Mouse (Mus musculus): ENCODE measurements at regions not wholly inside any gene's neighbourhood (a gene's known extent, or its start where the extent isn't known, plus 50 kb on each side); places are given as distances from the start of the nearest gene placed in this dataset.

DNA sequence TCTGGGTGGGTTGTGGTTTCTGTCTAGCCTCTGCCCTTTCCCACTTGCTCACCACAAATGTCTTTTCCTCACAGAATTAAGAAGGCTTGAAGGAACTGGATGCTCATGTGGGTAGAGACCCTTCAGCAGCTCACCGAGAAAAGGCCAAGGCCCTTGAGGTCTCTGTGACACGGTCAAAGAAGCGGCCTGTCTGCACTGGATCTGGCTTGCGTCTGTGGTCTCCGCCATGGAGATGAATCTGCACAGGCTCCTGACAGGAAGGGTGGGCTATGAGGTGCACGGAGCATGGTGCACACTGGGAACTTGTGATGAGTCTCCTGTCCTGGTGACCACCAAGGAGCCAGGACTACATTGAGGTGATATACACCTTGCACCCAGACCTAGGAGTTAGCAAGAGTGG is 110.8 kb upstream of the Fam19a5 start:
- no peak for ATAC-seq (ENCODE audit: low read depth)
- Histone ChIP-seq H3K4me1 (ENCODE audit: control insufficient read depth, low read depth, low read length) (no peaks in the 10 kb centered on the region), H3K36me3 (ENCODE audit: control insufficient read depth, insufficient read depth) (no peaks in the 10 kb centered on the region), H3K4me3 (ENCODE audit: low read depth, low read length) (no peak overlapping the region), H3K4me2 (ENCODE audit: low read depth, low read length) (no peak overlapping the region), H3K27me3 (ENCODE audit: control insufficient read depth, insufficient read depth, low read depth, low read length) (no peaks in the 10 kb centered on the region), H3K9ac (ENCODE audit: low read depth, low read length) (no peak overlapping the region), H3K9me3 (replicated peaks; ENCODE audit: control insufficient read depth, low read length) (no peaks in the 10 kb centered on the region), H3K27ac (ENCODE audit: low read length) (no peak overlapping the region)
- WGBS (ENCODE audit: insufficient replicate concordance): 71% methylated on average over 6 of the region's 6 CpGs

DNA sequence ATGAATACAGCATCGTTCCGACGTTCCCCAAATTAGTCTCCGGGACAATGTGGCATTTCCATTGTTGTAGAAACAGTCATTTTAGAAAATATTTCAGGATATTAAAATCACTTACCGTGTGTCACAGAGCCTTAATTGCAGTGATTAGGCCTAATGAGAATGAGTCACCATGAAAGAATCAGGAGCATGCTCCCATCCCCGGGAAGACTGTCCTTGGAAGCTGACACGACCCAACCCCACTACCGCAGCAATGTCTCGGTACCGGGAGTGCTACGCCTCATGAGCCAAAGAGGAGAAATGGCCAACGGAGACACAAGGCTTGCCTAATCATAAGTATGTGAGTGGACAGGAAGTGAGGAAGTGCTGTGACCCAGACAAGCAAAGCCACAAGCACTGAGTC is 110.2 kb upstream of the Fam19a5 start:
- H3K27ac ChIP-seq (ENCODE audit: low read length): no peak overlapping the region
- H3K4me2 ChIP-seq (ENCODE audit: low read depth, low read length): no peak overlapping the region
- no peak overlapping the region for H3K9ac ChIP-seq (ENCODE audit: low read depth, low read length)
- H3K27me3 ChIP-seq (ENCODE audit: control insufficient read depth, insufficient read depth, low read depth, low read length): no peaks in the 10 kb centered on the region
- H3K9me3 ChIP-seq (replicated peaks; ENCODE audit: control insufficient read depth, low read length): no peaks in the 10 kb centered on the region
- no peaks in the 10 kb centered on the region for H3K4me1 ChIP-seq (ENCODE audit: control insufficient read depth, low read depth, low read length)
- no peak for ATAC-seq (ENCODE audit: low read depth)
- 75% methylated on average over 12 of the region's 12 CpGs for WGBS (ENCODE audit: insufficient replicate concordance)
- H3K4me3 ChIP-seq (ENCODE audit: low read depth, low read length): no peak overlapping the region
- H3K36me3 ChIP-seq (ENCODE audit: control insufficient read depth, insufficient read depth): no peaks in the 10 kb centered on the region

DNA sequence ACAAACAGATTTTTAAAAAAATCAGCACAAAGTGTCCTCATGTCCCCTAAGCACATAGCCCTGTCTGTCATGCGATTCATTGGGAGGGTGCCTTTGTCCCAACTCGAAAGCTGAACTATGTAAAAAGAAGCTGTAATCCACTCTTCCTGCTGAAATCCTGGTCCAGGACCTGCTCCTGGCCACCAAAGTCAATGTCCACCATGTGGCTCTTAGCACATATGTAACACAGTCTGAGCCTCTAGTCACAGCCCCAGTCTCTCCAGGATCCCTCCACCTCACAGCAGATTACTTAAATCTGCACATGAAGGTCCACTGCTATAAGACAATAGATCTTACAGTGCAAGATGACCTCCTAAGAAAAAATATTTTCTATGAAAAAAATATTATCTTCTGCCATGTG is 108.5 kb upstream of the Fam19a5 start:
- Histone ChIP-seq H3K9me3 (replicated peaks; ENCODE audit: control insufficient read depth, low read length) (no peaks in the 10 kb centered on the region), H3K4me1 (ENCODE audit: control insufficient read depth, low read depth, low read length) (no peaks in the 10 kb centered on the region), H3K27me3 (ENCODE audit: control insufficient read depth, insufficient read depth, low read depth, low read length) (no peaks in the 10 kb centered on the region), H3K4me3 (ENCODE audit: low read depth, low read length) (no peak overlapping the region), H3K9ac (ENCODE audit: low read depth, low read length) (no peak overlapping the region), H3K36me3 (ENCODE audit: control insufficient read depth, insufficient read depth) (no peaks in the 10 kb centered on the region), H3K27ac (ENCODE audit: low read length) (no peak overlapping the region), H3K4me2 (ENCODE audit: low read depth, low read length) (no peak overlapping the region)
- WGBS (ENCODE audit: insufficient replicate concordance): 71% methylated on average over 2 of the region's 2 CpGs
- no peak for ATAC-seq (ENCODE audit: low read depth)

DNA sequence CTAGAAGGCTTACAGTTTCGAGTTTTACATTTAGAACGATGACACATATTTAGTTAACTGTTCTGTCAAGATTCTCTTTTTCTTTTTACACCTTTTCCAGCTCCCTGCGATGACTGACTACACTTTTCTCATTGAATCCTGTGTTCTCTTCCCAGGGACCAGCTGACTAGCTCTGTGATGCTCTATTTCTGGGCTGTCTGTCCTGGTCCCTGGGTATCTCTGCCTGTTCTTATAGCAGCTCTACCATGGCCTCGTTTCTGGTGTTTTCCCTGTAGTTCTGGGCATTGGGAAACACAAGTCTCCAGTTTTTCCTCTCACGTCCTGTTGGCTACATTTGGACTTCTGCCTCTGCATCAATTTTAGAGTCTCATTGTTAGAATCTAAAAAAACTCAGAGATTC is 106.5 kb upstream of the Fam19a5 start:
- Histone ChIP-seq H3K9ac (ENCODE audit: low read depth, low read length) (no peak overlapping the region), H3K27ac (ENCODE audit: low read length) (no peak overlapping the region), H3K4me2 (ENCODE audit: low read depth, low read length) (no peak overlapping the region), H3K27me3 (ENCODE audit: control insufficient read depth, insufficient read depth, low read depth, low read length) (no peaks in the 10 kb centered on the region), H3K4me3 (ENCODE audit: low read depth, low read length) (no peak overlapping the region), H3K4me1 (ENCODE audit: control insufficient read depth, low read depth, low read length) (no peaks in the 10 kb centered on the region), H3K9me3 (replicated peaks; ENCODE audit: control insufficient read depth, low read length) (no peaks in the 10 kb centered on the region), H3K36me3 (ENCODE audit: control insufficient read depth, insufficient read depth) (no peaks in the 10 kb centered on the region)
- no peak for ATAC-seq (ENCODE audit: low read depth)
- 54% methylated on average over 5 of the region's 5 CpGs for WGBS (ENCODE audit: insufficient replicate concordance)

DNA sequence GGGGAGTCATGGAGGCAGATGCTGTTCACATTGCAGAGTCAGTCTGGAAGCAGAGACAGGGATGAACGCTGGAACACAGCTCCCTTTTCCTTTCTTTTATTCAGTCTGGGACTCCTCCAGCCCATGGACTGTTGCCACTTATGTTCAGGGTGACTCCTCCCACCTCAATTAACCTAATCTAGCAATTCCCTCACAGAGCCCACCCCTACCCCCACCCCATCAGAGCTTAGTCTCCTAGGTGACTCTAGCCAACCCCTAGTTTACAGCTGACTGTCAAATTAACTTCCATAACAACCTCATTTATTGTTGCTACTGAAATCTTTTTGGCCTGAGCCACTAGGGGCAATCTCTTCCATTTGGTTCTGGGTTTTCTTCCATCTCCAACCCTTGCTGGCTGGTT is 85.2 kb upstream of the Fam19a5 start:
- Histone ChIP-seq H3K9ac (ENCODE audit: low read depth, low read length) (no peak overlapping the region), H3K4me1 (ENCODE audit: control insufficient read depth, low read depth, low read length) (no peaks in the 10 kb centered on the region), H3K27me3 (ENCODE audit: control insufficient read depth, insufficient read depth, low read depth, low read length) (no peaks in the 10 kb centered on the region), H3K36me3 (ENCODE audit: control insufficient read depth, insufficient read depth) (no peaks in the 10 kb centered on the region), H3K4me3 (ENCODE audit: low read depth, low read length) (no peak overlapping the region), H3K27ac (ENCODE audit: low read length) (no peak overlapping the region), H3K9me3 (replicated peaks; ENCODE audit: control insufficient read depth, low read length) (no peaks in the 10 kb centered on the region; the same call in 1 of the 2 replicates), H3K4me2 (ENCODE audit: low read depth, low read length) (no peak overlapping the region)
- 28% methylated on average over 1 of the region's 1 CpGs for WGBS (ENCODE audit: insufficient replicate concordance)
- no peak for ATAC-seq (ENCODE audit: low read depth)

DNA sequence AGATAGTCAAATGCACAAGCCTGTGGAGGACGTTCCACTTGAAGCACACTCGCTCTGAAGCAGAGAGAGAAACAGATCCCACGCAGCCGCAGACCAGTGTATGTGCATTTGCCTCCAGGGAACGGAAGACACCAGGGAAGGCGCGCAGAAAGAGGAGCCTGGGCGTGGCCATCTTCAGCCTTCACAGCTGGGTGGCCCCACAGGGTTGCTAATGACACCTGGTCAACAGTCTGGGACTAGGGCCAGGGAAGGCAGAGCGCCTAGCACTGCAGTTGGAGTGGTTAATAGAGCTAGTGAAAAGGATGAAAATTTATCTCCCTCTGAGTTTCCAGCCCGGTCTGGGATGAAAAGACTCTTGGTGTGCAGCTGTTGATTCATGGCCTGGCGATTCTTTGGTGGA is 67.9 kb upstream of the Fam19a5 start:
- Histone ChIP-seq H3K9me3 (replicated peaks; ENCODE audit: control insufficient read depth, low read length) (no peaks in the 10 kb centered on the region), H3K36me3 (ENCODE audit: control insufficient read depth, insufficient read depth) (no peaks in the 10 kb centered on the region), H3K27me3 (ENCODE audit: control insufficient read depth, insufficient read depth, low read depth, low read length) (no peaks in the 10 kb centered on the region), H3K9ac (ENCODE audit: low read depth, low read length) (no peak overlapping the region), H3K4me1 (ENCODE audit: control insufficient read depth, low read depth, low read length) (no peaks in the 10 kb centered on the region), H3K27ac (ENCODE audit: low read length) (no peak overlapping the region), H3K4me2 (ENCODE audit: low read depth, low read length) (no peak overlapping the region), H3K4me3 (ENCODE audit: low read depth, low read length) (no peak overlapping the region)
- 44% methylated on average over 11 of the region's 11 CpGs for WGBS (ENCODE audit: insufficient replicate concordance)
- ATAC-seq (ENCODE audit: low read depth): no peak

DNA sequence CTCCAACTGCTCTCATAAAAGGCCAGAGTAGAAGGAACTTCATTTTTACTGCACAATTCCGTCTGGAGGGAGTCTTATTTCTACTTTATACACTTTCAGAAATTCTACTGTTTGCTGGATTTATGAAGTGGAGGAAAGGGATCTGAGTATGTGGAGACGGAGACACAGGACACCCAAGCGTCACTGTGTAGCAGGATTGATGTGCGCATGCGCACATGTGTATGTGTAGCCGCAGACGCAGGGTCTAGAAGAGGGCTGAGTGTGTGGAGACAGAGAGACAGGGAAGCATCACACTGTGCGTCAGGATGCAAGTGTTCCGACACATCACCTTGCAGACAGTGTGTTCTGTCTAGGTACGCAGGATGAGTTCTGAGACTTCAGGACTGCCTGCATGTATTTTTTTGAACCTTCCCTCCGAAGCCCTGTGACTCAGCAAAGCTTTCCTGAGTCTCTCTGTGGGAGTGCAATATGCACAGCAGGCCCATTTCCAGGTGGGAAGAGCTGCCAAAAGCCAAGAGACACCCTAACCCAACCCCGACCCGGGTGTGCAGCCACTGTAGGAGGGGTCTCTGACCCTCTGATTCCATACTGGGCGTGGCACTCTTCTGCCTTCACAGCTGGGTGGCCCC is 67.1 kb upstream of the Fam19a5 start:
- 63% methylated on average over 14 of the region's 14 CpGs for WGBS (ENCODE audit: insufficient replicate concordance)
- H3K9ac ChIP-seq (ENCODE audit: low read depth, low read length): no peak overlapping the region
- no peaks in the 10 kb centered on the region for H3K36me3 ChIP-seq (ENCODE audit: control insufficient read depth, insufficient read depth)
- no peaks in the 10 kb centered on the region for H3K9me3 ChIP-seq (replicated peaks; ENCODE audit: control insufficient read depth, low read length)
- no peaks in the 10 kb centered on the region for H3K27me3 ChIP-seq (ENCODE audit: control insufficient read depth, insufficient read depth, low read depth, low read length)
- ATAC-seq (ENCODE audit: low read depth): no peak
- H3K4me3 ChIP-seq (ENCODE audit: low read depth, low read length): no peak overlapping the region
- H3K4me1 ChIP-seq (ENCODE audit: control insufficient read depth, low read depth, low read length): no peaks in the 10 kb centered on the region
- H3K27ac ChIP-seq (ENCODE audit: low read length): no peak overlapping the region
- no peak overlapping the region for H3K4me2 ChIP-seq (ENCODE audit: low read depth, low read length)

DNA sequence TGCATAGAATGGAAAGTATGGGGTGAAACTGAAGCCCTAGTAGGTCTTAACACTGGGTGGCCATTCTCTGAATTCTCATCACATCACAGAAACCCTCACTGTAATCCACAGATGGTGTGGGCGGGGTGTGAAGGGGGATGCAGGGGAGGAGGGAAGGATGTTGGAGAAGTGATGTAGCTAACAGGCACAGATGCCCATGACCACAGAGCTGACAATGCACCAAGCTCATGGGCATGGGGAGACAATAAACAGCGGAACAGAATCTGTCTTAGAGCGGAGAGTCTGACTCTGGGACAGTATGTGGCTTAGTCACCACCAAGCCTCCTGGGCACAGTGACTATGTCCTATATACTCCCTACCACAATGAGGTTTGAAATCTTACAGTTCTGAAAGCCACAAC is 63.3 kb upstream of the Fam19a5 start:
- Histone ChIP-seq H3K4me1 (ENCODE audit: control insufficient read depth, low read depth, low read length) (no peaks in the 10 kb centered on the region), H3K4me3 (ENCODE audit: low read depth, low read length) (no peak overlapping the region), H3K9ac (ENCODE audit: low read depth, low read length) (no peak overlapping the region), H3K36me3 (ENCODE audit: control insufficient read depth, insufficient read depth) (no peaks in the 10 kb centered on the region), H3K27me3 (ENCODE audit: control insufficient read depth, insufficient read depth, low read depth, low read length) (no peaks in the 10 kb centered on the region), H3K4me2 (ENCODE audit: low read depth, low read length) (no peak overlapping the region), H3K9me3 (replicated peaks; ENCODE audit: control insufficient read depth, low read length) (no peaks in the 10 kb centered on the region; the same call in none of the 2 replicates), H3K27ac (ENCODE audit: low read length) (no peak overlapping the region)
- WGBS (ENCODE audit: insufficient replicate concordance): 68% methylated on average over 3 of the region's 3 CpGs
- ATAC-seq (ENCODE audit: low read depth): no peak

All from liver, embryonic 16.5 days (tissue).